Mouse (Mus musculus) B cell, adult 2 months (primary cell): ENCODE measurements around the gene Gm28539.

Experiments used
- DNase-seq, 2 experiments: peaks; one replicate each; pipeline ENCODE4 v3.0.0; 2022

The Gm28539 gene

DNA sequence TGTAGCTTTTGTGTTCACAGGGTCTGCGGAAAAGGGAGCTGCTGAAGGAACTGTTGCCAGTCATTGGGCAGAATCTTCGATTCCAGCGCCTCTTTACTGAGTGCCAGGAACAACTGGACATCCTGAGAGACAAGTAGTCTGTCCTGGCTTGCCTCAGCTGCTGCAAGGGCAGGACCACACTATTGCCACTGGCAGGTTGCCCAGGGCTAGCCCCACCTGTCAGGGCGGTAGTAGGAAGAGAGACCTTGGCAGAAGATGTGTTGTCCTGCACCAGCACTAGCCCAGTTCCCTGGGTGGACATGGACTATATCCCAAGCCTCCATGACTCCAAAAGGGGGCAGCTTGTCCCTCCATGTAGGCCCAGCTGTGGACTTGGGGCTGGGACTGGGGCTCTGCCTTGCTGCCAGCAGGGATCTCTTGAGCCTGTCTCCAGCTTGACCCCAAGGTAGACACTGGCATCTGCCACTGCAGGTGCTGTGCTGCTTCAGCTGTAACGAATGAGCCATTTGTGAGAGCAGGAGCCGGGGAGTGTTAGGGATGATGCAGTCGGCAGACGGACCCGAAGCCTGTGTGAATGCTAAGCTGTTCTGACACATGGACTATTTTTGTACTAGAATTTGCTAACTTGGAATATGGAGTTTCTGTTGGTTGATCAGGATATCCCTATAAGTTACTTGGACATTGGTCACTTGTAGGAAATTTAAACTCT is 133.2 kb downstream of the Gm28539 start:
- DNase-seq, result no peak

- DNase-seq, result no peak
Observed at GRCm38 (mm10) chr16:18970837-18971236, 134.5 kb downstream of the Gm28539 start.

- DNase-seq, result peak; percentile 15 to 19
Observed at GRCm38 (mm10) chr16:18975665-18976064, 139.3 kb downstream of the Gm28539 start.

- no peak for DNase-seq
Observed at GRCm38 (mm10) chr16:18976315-18976714, 139.9 kb downstream of the Gm28539 start.

DNA sequence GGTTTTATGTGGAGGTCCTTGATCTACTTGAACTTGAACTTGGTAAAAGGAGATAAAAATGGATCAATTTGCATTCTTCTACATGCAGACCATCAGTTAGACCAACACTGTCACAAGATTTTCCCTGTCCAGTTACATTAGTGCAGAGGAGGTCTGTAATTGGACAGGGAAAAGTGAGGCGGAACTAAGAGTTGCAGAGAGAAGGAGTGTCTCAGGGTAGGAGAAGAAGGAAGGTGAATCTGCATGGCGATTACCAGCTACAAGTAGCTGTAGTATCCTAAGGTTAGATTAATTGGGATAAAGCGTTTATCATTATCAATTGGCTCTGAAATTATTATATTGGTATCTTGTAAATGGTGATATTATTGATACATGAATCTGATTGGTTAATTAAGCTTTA is 150.0 kb downstream of the Gm28539 start:
- no peak for DNase-seq

DNA sequence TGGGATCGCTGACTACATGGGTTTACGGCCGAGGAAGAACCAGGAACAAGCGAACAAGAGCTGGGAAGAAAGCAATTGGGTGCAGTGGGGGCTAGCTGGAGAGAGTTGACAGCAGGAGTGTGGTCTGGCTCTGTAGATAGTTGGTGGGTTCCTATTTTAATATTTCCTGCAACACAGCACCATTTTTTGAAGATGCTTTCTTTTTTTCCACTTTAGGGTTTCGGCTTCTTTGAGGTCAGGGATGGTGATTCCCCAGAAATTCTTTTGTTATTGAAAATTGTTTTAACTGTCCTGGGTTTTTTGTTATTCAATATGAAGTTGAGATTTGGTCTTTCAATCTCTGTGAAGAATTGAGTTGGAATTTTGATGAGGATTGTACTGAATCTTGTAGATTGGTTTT is 150.5 kb downstream of the Gm28539 start:
- DNase-seq, result no peak

DNA sequence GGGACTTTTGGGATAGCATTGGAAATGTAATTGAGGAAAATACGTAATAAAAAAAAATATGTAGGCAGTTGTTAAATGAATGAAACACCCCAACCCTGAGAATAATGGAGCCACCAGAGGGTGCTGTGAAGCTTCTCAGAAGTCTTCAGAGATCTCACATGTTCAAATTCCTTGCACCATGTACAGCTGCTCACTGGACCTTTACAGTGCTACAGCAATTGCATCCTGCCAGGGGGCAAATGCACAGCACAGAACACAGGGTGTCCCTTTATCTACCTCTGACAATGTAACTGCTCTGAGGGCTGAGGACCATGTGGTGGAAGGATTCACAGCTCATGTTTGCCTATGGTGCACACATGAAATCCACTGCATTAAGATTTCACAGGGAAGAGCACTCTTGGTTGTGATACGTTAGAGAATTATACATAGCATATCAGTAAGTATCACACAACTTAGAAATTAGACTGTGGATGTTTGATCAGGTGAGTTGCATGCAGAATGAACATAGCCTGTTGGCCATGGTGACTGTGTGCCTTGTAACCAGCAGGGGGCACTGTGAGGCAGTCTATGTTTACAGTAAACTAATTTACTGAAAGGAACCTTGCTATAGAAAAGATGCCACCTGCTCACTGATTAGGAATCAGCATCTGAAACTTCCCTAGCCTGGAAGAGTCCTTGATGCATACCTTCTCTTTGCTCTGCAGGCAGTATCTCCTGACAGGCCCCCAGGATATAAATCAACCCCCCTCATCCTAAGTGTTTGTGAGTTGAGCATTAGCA is 166.4 kb downstream of the Gm28539 start:
- DNase-seq, result peak; percentile 77 to 83

DNA sequence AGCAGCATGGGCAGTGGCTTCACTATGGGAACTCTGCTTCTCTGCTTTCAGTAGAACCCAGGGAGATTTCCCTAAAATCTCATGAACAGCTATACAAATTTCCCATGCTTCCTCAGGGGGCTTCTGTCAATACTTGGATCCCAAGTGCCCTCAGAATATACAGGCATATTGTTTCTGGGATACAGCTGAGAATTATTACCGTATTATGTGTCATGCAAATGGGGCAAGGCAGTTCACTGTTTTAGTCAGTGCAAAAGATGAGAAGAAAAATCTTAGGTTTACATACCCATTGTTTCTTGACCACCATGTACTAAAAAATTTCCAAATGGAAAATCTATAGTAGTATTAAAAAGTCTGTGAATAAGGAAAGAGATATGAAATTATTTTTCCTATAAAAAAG is 167.4 kb downstream of the Gm28539 start:
- peak in 1 of 2 experiments; percentile 30 for DNase-seq

GRCm38 (mm10) chr16:19005298-19005697 is 168.9 kb downstream of the Gm28539 start:
- no peak for DNase-seq
